Mouse (Mus musculus): ENCODE measurements around the gene Cd3d.
"Not testable (repeated sequence)": the region's sequence is repeated elsewhere in the genome, so short reads cannot be mapped to it uniquely, and the experiment has no call there.

Cd3d gene

DNA sequence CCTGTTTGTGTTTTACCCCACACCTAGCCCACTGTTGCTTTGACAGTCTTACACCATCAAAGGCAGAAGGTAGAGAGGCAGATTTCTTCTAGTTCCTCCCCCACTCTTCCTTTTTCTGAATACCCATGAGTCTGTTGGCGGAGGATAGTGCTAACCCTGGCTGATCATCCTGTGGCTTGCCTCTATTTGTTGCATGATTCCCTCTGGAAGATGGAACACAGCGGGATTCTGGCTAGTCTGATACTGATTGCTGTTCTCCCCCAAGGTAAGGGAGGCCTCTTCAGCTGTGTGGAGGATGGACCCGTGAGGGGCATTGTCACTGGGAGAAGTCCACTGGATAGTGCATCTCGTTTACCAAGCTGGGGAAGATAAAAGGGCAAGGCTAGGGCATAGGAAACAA is at the start of gene Cd3d:
Cd3d (plus strand) TSS at position 111 of the 400 bp plus-strand sequence.
- no peak for DNase-seq (ENCODE audit: low read depth)

DNA sequence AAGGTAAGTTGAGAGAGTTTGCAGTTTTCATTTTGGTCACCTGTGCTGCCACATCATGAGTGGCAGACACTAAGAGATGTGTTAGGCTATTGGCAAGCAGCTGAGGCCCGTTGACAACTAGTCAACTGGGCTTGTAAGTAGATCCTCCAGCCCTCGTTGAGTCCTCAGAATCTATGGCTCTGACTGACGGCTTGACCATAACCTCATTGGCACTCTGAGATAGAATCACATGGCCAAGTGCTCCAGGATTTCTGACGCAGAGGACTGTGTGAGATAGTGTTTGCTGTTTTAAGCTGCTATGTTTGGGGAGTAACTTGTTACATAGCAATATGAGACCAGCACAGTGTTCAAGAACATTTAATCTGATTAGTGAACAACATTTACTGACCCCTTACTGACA is 39.8 kb upstream of the Cd3d start:
- DNase-seq (ENCODE audit: low read depth) = no peak

DNA sequence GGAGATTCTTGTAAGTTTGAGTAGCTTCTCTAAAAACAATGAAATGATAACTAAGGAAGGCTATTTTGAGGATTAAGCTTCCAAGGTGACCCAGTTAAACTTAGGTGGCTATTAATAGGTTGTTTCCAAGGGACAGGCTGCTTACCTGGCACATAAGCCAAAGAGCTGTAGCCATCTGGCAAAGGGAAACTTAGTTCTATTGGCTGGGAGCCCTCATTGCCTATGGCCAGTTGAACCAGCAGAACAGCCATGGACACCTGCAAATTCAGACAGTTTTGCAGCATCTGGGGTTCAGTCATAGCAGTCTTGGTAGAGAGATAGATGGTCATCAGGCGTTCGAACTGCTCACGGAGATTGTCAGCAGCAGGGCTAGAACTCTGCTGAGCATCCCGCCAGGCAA is 39.2 kb upstream of the Cd3d start:
- DNase-seq (ENCODE audit: low read depth) = no peak

DNA sequence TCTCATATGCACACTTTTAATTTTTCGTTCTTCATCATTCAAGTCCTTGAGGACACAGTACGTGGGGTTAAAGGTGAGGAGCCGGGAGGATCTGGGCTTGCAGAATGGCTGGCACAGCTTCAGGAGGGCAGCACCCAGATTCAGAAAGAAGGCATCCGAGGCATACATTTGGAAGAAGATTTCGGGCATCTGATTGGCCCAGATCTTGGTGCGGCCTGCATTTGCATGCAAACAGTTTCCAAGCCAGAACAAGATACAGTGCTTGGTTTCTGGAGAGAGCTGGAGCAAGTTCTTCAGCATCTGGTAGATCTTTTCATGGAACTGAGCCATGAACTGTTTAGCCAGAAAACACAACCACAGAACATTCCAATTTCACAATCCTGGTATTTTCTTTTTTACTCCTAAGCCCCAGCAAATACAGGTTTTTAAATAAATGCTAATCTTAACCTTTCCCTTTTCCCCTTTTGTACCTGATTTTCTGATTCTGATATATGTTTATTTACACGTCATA is 35.3 kb upstream of the Cd3d start:
- peak; percentile 67 for DNase-seq (ENCODE audit: low read depth)

DNA sequence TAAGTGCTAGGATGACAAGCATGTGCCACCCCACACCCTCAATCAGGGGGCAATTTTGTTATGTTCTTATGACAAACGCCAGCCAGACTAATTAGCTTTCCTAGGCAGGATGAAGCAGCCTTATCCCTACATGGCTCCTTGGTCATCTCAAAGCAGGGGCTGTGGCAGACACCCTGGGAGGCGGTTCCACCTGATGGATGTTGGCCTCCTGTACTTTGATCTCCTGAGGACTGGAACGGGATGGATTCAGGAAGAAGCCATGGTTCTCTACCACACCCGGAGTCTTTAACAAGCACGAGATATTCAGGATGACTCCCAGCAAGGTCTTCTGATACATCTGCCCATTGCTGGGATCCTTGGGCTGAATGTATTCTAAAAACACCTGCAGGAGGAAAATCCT is 33.8 kb upstream of the Cd3d start:
- no peak for DNase-seq (ENCODE audit: low read depth)

DNA sequence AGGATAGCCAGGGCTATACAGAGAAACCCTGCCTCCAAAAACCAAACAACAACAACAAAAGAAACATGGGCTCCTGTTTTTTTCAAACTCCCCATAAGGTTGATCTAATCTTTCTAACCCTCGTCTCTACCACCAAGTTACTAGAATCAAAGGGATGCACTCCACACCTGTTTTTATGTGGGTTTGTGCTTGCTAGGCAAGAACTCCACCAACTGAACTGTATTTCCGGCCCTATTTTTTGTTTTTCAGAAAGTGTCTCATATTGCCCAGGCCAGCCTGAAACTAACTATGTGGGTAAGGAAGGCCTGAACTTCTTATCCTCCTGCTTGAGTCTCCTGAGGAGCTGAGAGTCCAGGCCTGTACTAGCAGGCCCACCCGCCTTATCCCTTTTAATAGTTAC is 27.2 kb upstream of the Cd3d start:
- DNase-seq (ENCODE audit: low read depth) = no peak

DNA sequence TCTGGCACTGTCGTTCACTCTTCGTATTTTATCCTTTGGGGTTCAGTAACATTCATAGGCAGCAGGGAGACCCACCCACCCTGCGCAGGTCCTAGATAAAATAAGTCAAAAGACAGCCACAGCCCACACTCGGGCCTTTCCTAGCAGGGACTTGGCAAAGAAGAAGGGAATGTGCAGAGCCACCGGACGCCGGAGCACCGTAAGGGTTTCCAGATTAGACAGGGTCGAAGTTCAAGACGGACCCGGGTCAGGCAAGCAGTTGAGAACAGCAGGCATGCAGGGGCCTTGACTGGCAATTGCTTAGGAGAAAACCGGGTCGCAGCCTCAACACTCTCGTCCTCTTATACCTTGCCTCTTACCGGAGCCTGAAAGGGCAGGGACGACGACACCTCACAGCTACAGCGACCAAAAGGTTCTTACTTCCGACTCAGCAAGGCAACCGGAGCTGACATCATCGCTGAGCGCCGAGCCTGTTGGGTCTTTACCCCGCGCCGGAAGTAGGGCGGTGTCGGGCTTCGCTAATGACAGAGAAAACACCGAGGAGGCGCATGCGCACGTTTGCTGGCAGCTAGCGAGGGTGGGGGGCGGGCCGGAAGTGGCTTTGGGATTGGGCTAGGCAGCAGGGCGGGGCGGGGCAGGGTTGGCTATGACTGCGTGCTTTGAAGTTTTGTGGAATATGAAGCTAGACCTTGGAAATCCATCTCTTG is 16.3 kb upstream of the Cd3d start, which contains the start of gene Ube4a:
Ube4a (minus strand) TSS at position 475 of the 707 bp plus-strand sequence.
- DNase-seq (ENCODE audit: low read depth) = peak; percentile 98

DNA sequence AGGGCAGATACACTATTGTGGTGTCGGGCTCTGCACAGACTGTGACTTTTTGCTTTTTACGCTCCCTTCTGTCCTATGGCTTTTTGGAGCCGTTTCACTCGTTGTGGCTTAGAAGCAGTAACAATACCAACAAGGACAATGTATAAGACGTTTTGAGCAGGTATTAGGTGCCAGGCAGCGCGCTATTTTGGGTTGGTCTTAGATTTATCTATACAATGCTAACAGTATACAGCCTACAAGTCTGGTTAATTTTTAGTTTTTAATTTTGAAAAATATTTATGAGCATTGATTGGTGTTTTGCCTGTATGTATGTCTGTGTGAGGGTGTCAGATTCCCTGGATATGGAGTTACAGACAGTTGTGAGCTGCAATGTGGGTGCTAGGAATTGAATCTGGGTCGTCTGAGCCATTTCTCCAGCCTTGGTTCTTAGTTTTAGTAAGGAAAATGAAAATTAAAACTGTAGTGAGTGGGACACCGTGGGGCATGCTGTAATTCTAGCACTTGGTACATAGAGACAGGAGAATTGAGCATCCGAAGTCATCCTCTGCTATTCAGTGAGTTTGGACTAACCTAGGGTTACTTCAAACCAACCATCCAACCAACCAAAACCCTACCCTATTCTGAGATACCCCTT is 15.6 kb upstream of the Cd3d start:
- DNase-seq (ENCODE audit: low read depth) = no peak

DNA sequence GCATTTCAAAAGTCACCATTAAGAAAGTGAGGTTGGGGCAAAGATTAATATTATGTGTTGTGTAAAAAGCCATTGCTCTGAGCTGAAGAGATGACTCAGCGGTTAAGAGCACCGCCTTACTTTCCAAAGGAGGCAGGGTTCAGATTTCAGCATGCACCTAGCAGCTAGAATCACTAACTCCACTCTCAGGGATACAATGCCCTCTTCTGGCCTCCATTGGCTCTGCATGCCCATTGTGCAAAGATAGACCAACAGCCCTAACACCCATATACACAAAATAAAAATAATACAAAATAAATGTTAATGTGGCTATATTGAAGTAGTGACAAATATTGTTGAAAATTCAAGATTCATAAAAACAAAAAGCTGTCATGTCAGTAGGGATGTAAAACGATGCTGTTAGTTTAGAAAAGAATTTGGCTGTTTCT is 14.8 kb upstream of the Cd3d start:
- peak; percentile 84 for DNase-seq (ENCODE audit: low read depth)

DNA sequence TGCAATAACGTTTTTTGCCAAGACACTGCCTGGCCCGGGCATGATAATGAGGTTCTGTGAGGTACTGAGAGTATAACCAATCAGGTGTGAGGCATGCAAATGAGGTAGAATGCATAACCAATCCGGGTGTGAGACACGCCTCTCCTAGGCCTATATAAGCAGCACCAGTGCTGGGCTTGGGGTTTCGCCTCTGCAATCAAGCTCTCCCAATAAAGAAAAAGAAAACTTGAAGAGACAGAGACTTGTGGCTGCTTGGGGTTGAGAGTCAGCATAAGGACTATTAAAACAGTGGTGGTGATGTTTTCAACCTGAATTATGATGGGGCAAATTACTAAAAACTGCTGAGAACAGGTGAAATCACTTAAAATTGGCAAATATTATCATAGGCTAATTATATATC is 13.8 kb upstream of the Cd3d start:
- DNase-seq (ENCODE audit: low read depth) = not testable (repeated sequence)

DNA sequence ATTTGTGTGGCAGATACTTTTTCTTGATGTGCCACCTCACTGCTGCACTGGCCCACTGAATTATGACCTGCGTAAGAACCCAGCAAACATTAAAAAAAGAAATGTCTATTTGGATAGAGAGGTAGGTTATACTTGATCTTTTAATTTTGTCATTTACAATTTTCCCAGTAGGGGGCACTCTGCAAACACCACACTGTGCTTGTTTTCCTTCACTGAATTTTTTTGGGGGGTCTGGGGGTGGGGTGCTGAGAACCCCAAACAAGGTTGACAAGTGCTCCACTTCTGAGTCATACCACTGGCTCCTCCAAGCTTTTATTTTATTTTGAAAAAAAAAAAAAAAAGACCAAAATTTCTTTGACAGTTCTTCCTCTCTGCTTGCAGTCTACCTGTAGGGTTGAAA is 12.1 kb upstream of the Cd3d start:
- DNase-seq (ENCODE audit: low read depth) = no peak

DNA sequence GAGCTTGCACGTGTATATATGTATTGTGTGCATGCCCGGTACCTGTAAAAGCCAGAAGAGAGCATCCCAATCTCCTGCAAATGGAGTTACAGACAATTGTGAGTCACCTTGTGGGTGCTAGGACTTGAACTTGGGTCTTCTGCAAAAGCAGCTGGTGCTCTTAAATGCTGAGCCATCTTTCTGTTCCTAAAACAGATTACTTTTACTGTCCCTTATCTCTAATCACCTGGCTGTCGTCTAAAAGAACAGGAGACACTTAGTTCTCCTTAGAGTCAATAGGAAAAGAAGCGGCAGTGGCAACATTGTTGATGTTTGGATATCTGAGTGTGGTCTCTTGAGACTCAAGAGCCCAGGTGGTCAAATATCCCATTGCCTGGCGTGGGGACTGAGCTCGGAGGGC is 3.8 kb upstream of the Cd3d start:
- no peak for DNase-seq (ENCODE audit: low read depth)

DNA sequence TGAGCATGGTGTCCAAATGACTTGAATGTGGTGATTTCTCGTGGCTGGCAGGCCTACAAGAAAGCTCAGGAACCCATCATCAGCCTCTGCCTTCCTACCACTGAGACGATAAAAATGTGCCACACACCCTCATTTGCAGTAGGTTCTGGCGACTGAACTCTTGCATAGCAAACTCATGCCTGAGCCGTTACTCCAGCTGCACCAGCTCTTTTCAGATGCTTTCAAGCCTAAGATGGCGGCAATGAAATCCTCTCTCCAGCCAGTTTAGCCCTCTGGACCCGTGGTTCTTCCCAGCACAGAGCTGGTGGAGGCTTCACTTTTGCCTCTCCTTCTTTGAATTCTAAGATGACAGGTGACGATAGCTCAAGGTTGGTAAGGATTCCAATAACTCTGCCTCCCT is 1.8 kb upstream of the Cd3d start:
- DNase-seq (ENCODE audit: low read depth) = no peak

DNA sequence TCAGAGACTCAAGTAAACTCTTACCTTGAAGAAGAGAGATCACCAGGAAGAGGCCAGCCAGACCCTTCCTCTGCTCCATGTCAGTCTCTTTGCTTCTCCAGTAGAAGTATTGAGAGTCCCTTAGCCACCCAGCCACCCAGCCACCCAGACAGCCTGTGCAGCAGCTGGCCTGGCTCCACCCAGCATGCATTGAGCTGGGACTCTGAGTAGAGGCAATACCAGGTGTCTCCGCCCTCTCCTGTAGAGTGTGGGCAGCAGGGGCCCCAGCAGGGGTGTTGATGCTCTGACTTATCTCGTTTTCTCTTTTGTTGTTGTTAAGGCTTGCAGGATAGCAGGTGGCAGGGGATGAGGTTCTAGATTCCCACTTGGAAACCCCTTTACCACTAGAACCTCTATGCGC is 1.3 kb upstream of the Cd3d start, which contains the start of gene Cd3g:
Cd3g (minus strand) TSS at position 190 of the 400 bp plus-strand sequence.
- DNase-seq (ENCODE audit: low read depth) = no peak

DNA sequence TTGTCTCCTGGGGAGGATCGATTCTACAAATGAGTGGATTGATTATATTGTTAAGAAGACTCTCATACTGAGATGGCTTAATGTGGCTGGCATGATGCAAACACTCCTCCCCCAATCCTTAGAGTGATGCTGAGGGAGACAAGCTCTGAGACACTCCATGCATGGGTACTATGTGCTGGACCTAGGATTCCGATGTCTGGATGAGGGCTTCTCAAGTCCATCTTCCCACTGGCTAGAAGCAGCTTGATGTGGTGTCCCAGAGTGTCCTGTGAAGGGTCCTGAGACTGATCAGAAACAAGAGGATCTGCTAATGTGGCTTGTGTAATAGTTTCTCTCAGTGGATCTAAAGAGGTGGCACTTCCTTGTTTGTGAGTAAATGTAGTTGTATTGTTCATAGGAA is 482 bp upstream of the Cd3d start:
- DNase-seq (ENCODE audit: low read depth) = no peak

DNA sequence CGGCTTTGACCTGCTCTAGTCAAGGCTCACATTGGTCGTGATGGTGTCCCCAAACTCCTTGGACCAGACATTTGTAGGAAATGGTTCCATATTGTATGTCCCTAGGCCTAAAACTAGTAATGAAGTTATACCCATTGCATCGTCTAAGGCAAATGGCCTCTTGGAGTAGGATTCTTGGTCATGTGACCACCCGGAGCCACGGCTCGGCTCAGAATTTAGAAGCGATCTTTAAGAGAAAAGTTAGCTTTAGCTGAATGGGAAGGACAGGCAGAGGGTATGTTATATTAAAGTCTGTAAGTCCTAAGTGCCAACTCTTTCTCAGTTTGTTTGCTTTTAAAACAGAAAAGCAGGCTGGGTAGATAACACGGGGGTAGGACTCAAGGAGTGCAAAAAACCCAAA is 495 bp downstream of the Cd3d start:
- DNase-seq (ENCODE audit: low read depth) = no peak

DNA sequence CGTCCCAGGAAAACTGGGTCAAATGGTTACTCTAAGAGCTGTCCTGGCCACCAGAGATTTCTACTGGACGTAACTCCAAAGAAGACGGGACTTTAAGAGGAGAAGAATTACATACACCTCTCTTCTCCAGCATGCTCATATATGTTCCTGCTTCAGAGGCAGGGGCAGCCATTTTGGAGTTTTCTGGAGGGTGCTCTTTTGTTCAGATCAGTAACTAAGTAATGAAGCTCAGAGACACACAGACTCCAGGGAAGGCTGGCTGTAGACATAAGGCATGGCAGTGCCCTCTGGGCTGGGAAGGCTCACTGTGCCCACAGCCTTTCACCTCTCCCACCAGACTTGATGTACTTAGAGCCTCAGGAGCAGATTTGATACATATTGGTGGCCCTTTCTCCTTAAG is 945 bp downstream of the Cd3d start:
- no peak for DNase-seq (ENCODE audit: low read depth)

DNA sequence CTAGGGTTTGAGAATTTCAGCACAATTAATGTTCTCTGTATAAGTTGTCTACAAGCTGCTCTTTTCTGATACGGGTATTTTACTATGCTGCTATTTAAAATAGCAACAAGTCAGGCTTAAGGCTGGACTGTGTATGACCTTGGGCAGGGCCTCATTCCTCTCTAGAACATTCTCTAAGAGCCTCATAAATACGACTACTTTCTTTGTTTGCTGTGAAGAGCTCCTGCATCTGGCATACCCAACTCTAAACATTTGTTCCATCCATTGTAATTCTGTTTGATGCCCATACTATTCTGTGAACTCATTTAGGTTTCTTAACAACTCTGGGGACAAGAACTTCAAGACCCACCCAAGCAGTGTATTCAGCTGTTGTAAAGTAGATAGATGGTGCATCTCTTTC is 1.4 kb downstream of the Cd3d start:
- DNase-seq (ENCODE audit: low read depth) = no peak

DNA sequence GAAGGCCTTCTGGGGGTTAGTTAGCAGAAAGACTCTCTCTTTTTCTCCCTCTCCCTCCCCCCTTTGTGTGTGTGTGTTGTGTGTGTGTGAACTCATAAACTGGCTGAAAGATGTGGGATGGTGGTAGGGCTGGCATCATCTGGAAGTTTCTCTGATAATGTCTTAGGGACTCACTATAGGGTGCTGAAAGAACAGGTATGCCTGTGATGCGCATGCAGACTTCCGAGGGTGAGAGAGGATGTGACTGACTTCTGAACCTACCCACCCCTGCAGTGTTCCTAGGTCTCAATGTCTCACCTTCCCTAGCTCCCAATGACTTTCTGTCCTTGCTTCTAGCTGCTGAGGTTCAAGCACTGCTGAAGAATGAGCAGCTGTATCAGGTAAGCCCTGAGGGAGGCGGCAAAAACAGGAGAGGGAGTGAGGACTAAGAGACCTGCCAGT is 4.2 kb downstream of the Cd3d start:
- no peak for DNase-seq (ENCODE audit: low read depth)

DNA sequence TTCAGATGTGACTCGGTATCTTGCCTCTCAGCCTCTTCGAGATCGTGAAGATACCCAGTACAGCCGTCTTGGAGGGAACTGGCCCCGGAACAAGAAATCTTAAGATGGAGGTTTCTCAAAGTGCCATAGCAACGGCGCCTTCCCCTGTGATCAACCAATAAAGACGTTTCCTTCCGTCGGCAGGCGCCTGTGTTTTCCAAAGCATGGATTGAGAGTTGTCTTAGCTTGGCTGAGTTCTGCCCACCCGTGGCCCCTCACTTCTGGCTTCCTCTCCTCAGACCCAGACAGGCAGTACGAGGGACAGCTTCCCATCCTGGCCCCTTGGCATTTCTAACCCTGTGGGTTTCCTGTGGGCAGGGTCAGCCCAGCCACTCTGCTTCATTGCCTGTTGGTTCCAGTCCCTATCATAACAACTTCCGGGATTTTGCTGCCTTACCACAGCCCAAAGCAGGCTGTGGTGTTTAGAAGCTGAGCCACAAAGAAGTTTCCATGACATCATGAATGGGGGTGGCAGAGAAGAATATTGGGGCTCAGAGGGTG is 4.7 kb downstream of the Cd3d start:
- no peak for DNase-seq (ENCODE audit: low read depth)

DNA sequence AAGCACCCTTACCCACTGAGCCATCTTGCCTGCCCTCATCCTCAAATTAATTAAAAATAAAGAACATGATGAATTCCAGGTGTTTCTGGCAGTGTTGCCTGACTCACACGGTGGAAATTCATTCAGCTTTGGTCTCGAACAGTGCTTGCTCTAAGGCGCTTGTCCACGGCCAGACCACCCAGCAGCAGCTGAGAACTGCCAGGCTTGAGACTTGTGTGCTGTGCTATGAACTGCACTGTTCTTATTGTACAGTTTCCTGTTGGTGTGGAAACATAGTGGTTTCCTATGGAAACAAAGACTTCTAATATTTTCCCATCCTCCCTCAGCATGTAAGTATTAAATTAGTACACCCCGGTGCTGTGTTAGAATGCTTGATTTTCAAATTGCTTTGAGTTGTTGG is 5.4 kb downstream of the Cd3d start:
- DNase-seq (ENCODE audit: low read depth) = no peak

DNA sequence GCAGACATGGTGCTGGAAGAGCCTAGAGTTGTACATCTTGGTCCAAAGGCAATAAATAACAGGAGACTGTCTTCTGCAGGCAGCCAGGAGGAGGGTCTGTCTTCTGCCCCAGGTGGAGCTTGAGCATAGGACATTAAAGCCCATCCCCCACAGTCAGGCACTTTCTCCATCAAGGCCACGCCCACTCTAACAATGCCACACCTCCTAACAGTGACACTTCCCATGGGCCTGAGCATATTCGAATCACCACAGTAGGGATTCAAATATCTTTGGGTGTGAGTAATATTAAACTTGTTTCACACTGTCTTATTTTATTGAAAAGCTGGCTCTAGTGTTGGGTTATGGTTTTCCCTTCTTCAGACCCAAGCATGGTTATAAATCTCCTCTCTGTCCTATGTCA is 10.2 kb downstream of the Cd3d start:
- no peak for DNase-seq (ENCODE audit: low read depth)

DNA sequence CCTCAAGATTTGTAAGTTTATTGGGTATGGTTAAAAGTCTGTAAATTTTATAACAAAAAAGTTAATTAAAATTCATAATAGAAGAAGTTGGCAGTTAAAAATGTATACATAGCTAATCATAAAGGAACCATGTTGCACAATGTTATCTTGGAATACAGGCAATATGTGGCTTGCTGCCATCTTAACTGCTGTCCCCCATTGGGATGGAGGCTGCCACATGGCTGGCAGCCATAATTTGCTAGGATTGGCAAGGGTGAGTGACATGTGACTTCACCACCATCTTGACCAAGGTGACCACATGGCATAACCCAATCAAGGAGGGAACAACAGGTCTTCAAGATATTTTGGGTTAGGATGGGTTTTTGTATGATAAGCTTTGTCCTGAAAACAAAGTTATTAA is 10.7 kb downstream of the Cd3d start:
- DNase-seq (ENCODE audit: low read depth) = no peak
